Mouse (Mus musculus) lung, postnatal 25 days (tissue): ENCODE results near the gene Brd7.
A peak's percentile ranks its signal among the peaks of the same experiment; 100 is the strongest.

Experiments
- DNase-seq: peaks from one replicate; pipeline ENCODE4 v3.0.0; 2022; ENCODE audit warnings: low spot score

Gene Brd7

DNA sequence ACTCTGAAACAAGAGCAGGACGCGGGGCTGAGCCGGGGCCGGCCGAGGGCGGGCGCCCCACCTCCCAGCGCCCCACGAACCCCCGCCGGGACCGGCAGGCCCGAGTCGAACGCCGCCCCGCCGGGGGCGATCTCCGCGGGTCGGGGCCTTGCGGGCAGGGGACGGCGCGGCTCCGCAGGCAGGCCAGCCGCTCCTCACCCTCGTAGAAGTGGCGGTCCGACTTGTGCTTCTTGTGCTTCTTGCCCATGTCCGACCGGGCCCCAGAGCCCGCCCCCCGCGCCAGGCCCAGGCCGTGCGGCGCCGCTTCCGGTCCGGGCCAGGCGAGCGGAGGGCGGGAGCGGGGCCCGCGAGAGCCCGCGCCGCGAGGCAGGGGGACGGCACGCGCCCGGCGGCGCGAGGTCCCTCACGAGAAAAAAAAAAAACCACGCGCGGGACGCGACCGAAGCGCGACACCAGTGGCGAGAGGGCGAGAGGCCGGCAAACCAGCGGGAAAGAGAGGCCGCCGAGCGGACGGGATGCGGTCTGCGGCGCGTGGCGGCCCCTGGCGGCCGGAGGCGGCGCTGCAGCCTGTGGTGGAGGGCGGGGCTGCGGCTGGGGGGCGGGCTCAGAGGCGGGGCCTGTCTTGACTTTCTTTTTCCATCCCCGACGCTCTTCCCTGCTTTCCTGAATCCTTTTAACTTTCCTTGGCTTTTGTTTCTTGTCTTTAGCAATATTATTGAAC, at the start of gene Brd7:
Gene Brd7 (minus strand): TSS at position 487 of the 721 bp plus-strand sequence.
- peak; percentile 75 for DNase-seq

DNA sequence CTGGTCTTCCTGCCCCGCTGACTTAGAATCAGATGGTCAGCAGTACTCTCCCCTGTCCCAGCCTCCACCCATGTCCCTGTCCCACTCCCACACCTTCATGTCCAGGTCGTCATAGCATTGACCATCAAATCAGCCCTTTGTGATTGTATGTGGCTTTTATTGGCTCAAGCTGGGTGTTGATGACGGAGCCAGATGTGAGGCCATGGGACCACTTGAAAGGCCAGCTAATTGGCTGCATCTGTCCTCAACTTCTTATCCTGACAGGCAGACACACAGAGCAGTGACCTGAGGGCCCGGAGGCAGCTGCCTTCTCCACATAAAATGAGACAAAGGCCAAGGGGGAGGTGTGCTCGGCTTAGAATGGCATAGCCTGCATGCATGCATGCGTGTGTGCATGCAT, 49.5 kb upstream of the Brd7 start:
- no peak for DNase-seq

DNA sequence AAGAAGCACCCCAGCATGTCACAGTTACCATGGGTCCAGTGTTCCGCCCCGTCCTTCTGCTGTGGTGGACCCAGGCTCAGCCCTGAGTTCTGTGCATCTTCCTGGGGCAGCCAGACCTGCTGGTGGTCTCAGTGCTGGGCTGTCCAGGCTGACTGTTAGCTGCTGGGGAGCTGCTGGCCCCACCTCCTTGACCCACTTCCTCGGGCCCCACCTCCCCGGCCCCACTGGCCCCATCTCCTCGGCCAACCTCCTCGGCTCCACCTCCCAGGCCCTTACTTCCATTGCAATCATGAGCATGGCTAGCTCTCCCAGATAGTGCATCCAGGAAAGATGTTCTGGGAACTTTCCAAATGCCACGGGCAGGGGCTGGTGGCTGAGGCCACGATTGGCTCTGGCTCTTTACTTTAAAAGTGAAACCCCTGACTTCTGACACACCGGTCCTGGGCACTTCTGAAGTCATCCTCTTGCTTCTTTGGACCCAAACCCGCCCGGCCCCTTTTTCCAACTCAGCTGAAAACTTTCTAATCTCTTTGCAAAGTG, 47.5 kb upstream of the Brd7 start:
- DNase-seq = no peak

GRCm38 (mm10) chr8:88407716-88408115, 45.7 kb upstream of the Brd7 start:
- DNase-seq = no peak

DNA sequence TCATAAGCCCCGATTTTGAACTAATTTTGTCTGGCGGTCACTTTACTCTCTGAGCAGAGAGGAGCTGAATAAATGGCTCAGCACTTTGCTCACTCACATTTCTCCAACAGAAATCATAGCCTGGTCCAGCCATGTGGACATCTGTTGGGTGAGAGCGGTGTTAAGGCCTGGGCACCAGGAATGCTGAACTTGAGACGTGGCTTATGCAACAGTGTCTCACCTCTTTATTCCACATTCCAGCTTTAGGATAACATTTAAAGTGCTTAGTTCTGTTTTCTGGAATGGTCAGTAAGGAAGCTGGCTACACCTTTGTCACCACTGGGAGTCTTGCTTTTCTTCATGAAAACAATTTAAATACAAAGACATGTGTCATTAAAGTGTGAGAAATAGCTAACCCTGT, 36.1 kb upstream of the Brd7 start:
- DNase-seq = no peak

DNA sequence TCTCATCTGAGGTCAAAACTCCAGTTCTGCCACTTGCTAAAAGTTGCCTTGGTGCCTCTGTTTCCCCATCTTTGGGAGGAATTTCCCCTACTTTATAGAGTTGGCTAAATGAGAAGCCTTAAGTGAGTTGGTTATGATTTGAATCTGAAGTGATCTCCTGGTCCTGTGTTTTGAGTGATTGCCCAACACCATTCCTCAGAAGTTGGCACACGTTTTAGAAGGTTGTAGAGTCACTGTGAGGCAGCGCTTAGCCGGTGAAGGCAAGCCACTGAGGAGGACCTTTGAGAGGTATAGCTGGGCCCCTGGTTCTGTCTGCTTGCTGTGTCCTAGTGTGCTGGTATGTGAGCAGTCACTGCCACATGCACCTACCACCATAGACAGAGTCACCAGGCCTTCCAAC, 31.3 kb upstream of the Brd7 start:
- DNase-seq = peak; percentile 59

- DNase-seq = peak; percentile 20
Observed at GRCm38 (mm10) chr8:88390749-88391148, 28.8 kb upstream of the Brd7 start.

GRCm38 (mm10) chr8:88388691-88389239, 26.8 kb upstream of the Brd7 start:
- peak; percentile 72 for DNase-seq

DNA sequence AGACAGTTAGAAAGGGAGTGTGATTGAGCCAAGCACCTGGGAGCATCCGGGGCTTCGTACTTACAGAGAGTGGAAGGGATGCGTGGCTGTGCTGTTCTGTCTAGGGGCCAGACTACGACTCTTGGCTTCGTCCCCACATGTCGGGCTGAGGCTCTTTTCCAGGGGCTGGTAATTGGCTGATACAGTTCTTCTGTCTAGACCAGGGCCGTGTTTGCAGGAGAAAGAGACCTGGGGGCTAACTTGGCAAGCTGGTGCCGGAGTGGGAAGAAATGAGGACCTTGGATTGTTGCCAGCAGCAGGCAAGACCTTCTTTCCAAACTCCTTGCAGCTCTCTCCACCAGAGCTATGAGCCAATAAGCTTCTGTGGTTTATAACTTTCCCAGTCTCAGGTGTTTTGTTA, 25.9 kb upstream of the Brd7 start:
- DNase-seq = no peak

DNA sequence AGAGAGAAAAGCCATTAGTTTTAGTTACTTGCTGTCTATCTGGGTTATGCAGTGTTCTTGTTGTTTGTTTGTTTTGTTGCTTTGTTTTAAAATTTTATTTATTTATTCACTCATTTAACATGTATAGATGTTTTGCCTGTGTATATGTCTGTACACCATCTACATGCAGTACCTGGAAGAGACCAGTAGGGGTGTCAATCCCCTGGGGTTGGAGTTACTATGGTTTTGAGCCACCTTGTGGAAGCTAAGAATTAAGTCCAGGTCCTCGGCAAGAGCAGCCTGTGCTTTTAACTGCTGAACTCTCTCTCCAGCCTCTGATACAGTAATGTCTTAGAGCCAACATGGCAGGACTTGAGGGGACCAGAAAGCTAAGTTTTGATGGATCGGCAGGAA, 21.2 kb upstream of the Brd7 start:
- DNase-seq = no peak

GRCm38 (mm10) chr8:88382311-88383163, 20.5 kb upstream of the Brd7 start:
- no peak for DNase-seq

DNA sequence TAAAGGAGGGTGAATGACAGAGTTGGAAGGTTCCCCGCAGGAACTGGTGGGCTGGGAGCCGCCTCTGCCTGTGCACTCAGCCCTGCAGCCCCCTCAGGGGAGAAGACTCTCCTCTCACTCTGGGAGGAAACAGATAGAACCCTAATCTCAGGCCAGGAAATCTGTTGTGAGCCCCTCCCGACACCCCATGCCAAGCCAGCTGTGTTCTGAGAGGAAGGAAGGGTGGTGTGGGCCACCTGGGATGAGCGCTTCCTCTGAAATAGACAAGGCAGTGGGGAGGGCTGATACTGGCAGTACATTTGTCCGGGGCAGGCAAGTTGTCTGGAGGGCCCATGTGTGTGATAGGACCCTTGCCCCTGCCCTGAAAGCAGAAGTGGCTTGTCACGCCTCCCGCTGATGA, 18.5 kb upstream of the Brd7 start:
- no peak for DNase-seq

- no peak for DNase-seq
Observed at GRCm38 (mm10) chr8:88376836-88377582, 15.0 kb upstream of the Brd7 start.

GRCm38 (mm10) chr8:88371522-88371921, 9.5 kb upstream of the Brd7 start:
- DNase-seq = no peak

GRCm38 (mm10) chr8:88369805-88370204, 7.8 kb upstream of the Brd7 start:
- DNase-seq = no peak

DNA sequence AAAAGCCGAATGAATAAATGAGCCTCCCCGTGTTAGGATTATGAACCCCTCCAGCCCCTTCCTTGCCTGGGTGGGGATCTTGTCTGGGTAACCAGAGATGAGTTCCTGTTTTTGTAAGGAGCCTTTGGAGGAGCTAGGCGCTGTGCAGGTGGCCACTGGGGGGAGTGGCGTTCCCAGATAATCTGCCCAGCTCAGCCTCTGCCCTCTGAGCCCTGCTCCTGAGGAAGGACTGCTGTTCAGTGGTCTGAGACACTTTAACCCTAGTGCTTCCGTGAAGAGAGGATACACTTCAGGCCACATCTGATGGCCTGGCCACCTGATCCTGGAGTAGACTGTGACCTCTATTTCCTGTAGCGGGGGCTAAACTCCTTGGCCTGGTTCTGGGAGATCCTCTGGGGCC, 7.2 kb upstream of the Brd7 start:
- DNase-seq = peak; percentile 31

DNA sequence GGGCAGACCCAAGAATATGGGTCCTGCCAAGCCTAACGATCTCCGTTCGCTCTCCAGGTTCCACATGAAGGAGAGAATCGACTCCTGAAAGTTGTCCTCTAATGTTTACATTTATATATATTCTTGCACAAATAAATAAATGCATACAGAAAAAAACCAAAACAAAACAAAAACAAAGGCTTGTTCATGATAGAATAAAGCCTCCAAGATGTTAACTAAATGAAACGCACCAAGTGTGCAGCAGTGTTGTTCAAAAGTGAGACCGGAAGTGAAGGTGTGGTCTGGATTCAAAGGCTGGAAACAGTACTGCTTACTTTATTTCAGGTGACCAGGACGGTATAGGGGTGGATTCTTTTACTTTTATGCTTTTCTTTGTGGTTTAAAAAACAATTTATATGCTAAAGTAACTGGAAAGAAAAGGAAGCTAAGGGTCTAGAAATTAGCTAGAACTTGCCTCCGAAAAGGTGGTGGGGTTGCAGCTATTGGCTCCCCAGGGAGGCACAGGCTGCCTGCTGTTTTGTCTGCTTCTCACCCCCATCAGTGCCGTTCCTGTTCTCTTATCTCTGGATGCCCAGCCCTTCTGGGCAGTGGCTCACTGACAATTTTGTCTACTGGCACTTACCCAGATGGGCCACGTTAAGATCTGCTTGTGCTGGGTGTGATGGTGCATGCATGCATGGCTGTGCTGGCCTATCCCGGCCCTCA, 604 bp upstream of the Brd7 start:
- DNase-seq = peak; percentile 17

DNA sequence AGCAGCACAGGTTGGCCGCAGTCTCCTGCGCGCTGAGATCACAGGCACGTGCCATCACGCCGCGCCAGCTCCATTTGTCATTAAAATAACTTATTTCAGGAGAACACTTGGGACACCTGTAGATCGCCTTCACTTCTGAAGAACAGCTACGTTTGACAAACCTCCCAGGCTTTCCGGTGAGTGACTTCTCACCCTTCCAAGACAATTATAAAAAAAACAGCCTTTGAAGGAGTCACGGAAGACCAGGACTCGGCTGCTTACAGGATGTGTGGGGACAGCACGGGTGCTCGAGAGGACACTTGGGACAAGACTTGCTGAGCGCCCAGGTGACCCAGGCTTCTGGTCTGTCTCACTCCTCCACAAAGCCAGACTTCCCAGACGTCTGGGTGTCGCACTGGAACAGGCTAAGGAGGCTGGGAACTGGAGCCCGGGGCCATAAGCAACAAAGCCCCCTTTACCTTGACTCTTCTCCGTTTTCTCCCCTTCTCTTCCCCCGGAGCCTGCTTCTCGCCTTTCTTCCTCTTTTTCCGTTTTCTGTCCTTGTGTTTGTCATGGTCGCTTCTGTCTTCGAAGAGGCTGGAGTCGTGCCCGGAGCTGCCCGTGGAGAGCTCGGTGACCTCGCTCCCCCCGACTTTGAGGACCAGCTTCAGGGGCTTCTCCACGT, 818 bp downstream of the Brd7 start:
- peak; percentile 16 for DNase-seq

- DNase-seq = peak; percentile 11
Observed at GRCm38 (mm10) chr8:88359959-88360358, 2.0 kb downstream of the Brd7 start.

DNA sequence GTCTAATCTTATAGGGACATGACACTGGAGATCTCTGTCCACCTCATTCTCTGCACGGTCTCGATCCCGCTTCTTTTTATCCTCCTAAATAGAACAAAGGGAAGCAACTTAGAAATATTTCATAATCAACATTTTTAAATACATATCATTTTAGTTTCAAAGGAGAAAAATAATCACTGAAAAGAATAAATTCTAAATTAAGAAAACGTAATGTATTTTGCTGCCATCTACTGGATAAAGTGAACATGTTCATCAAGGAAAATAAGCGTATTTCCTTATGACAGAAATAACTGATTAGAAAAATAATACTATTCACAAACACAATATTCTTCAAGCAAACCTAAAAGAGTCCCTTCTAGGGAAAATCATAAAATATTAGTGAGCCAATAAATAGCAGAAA, 4.0 kb downstream of the Brd7 start:
- DNase-seq = no peak
